Mouse (Mus musculus) neural tube, embryonic 13.5 days (tissue): ENCODE results near the gene Eif2ak3. TPM values are rescaled to one million over a fixed set of nuclear protein-coding genes. Genes with fewer than 3 reads are reported as not detected.

Experiments
- ATAC-seq: fragments of 200-750 bp; cut with Nextera tagmentation; 2 replicates; pipeline ENCODE4 v1.8.0; 2017; ENCODE audit warnings: low read depth, mild to moderate bottlenecking, moderate TSS enrichment, moderate library complexity
- H3K27ac ChIP-seq: fragments of 300-500 bp; sonication (generic); replicated peaks from 2 replicates; pipeline ENCODE4 v1.5.1; 2015; ENCODE audit warnings: moderate library complexity, mild to moderate bottlenecking, inconsistent platforms
- H3K27me3 ChIP-seq: fragments of 300-500 bp; sonication (generic); 2 replicates; pipeline ENCODE4 v1.6.1; 2015; ENCODE audit warnings: mild to moderate bottlenecking, inconsistent platforms
- H3K36me3 ChIP-seq: fragments of 300-500 bp; sonication (generic); 2 replicates; pipeline ENCODE4 v1.6.1; 2015; ENCODE audit warnings: mild to moderate bottlenecking, inconsistent platforms
- H3K4me1 ChIP-seq: fragments of 300-500 bp; sonication (generic); replicated peaks from 2 replicates; pipeline ENCODE4 v1.6.1; 2015; ENCODE audit warnings: inconsistent platforms
- H3K4me2 ChIP-seq: fragments of 300-500 bp; sonication (generic); 2 replicates; pipeline ENCODE4 v1.6.1; 2015; ENCODE audit warnings: inconsistent platforms, mild to moderate bottlenecking, moderate library complexity
- H3K4me3 ChIP-seq: fragments of 300-500 bp; sonication (generic); 2 replicates; pipeline ENCODE4 v1.5.1; 2015; ENCODE audit warnings: mild to moderate bottlenecking, inconsistent platforms
- H3K9ac ChIP-seq: fragments of 300-500 bp; sonication (generic); 2 replicates; pipeline ENCODE4 v1.6.1; 2015; ENCODE audit warnings: moderate library complexity, mild to moderate bottlenecking, inconsistent platforms
- H3K9me3 ChIP-seq: fragments of 300-500 bp; sonication (generic); 2 replicates; pipeline ENCODE4 v1.6.1; 2016; ENCODE audit warnings: inconsistent platforms
- WGBS: fragments of 180-500 bp; shearing (Covaris S2); methylation state at CpG from one replicate; pipeline ENCODE4 v1.1.7; 2015; 5-methylcytosine and 5-hydroxymethylcytosine counted together
- polyA plus RNA-seq: library from polyadenylated mRNA; unstranded; fragments of >200 nt; fragmentation: Nextera tagmentation; extraction: Ambion mirVana; gene quantifications from 2 replicates; pipeline ENCODE4 v1.2.1, GENCODE M21; 2015

Eif2ak3 gene
- polyA plus RNA-seq, 1 experiment from 2014 or later = 14.9 TPM

GRCm38 (mm10) chr6:70872570-70872969 is 28.3 kb downstream of the Eif2ak3 start:
- Histone ChIP-seq H3K27ac (peak overlapping the region; percentile 55), H3K4me1 (peaks cover 23% of the 10 kb centered on the region), H3K4me2 (peak overlapping the region; percentile 27; the same call in 1 of the 2 replicates), H3K27me3 (no peaks in the 10 kb centered on the region), H3K4me3 (no peak overlapping the region), H3K9ac (no peak overlapping the region), H3K9me3 (no peaks in the 10 kb centered on the region), H3K36me3 (no peaks in the 10 kb centered on the region)
- WGBS = 73% methylated on average over 7 of the region's 7 CpGs
- no peak for ATAC-seq

GRCm38 (mm10) chr6:70874035-70874775 is 29.9 kb downstream of the Eif2ak3 start:
- H3K4me2 ChIP-seq = no peak overlapping the region
- H3K36me3 ChIP-seq = peaks cover 8% of the 10 kb centered on the region
- peaks cover 23% of the 10 kb centered on the region for H3K4me1 ChIP-seq
- H3K27me3 ChIP-seq = no peaks in the 10 kb centered on the region
- no peak for ATAC-seq
- WGBS = 71% methylated on average over 5 of the region's 5 CpGs
- no peak overlapping the region for H3K4me3 ChIP-seq
- H3K27ac ChIP-seq = no peak overlapping the region
- H3K9ac ChIP-seq = no peak overlapping the region
- H3K9me3 ChIP-seq = no peaks in the 10 kb centered on the region

GRCm38 (mm10) chr6:70875017-70875416 is 30.7 kb downstream of the Eif2ak3 start:
- Histone ChIP-seq H3K27ac (no peak overlapping the region), H3K36me3 (peaks cover 16% of the 10 kb centered on the region), H3K4me2 (no peak overlapping the region), H3K4me1 (peaks cover 23% of the 10 kb centered on the region), H3K4me3 (no peak overlapping the region), H3K27me3 (no peaks in the 10 kb centered on the region), H3K9ac (no peak overlapping the region), H3K9me3 (no peaks in the 10 kb centered on the region)
- no peak for ATAC-seq
- 100% methylated on average over 1 of the region's 1 CpGs for WGBS

GRCm38 (mm10) chr6:70880714-70881304 is 36.5 kb downstream of the Eif2ak3 start:
- no peak overlapping the region for H3K9ac ChIP-seq
- H3K27ac ChIP-seq = no peak overlapping the region
- no peak overlapping the region for H3K4me2 ChIP-seq

GRCm38 (mm10) chr6:70887993-70888392 is 43.7 kb downstream of the Eif2ak3 start:
- Histone ChIP-seq H3K36me3 (peaks cover 95% of the 10 kb centered on the region), H3K4me1 (no peaks in the 10 kb centered on the region)
- WGBS = 85% methylated on average over 11 of the region's 11 CpGs

More at GRCm38 (mm10) chr6:70880714-70881304, 36.5 kb downstream of the Eif2ak3 start:
- 14% methylated on average over 5 of the region's 5 CpGs for WGBS
- Histone ChIP-seq H3K27me3 (no peaks in the 10 kb centered on the region), H3K9me3 (no peaks in the 10 kb centered on the region), H3K4me1 (no peaks in the 10 kb centered on the region), H3K4me3 (no peak overlapping the region), H3K36me3 (peaks cover 59% of the 10 kb centered on the region)
- peak; percentile 61; the same call in 1 of the 2 replicates for ATAC-seq

GRCm38 (mm10) chr6:70898166-70898565 is 53.9 kb downstream of the Eif2ak3 start:
- Histone ChIP-seq H3K9me3 (no peaks in the 10 kb centered on the region), H3K9ac (no peak overlapping the region), H3K4me1 (peaks cover 12% of the 10 kb centered on the region), H3K27ac (no peak overlapping the region), H3K4me3 (no peak overlapping the region), H3K27me3 (no peaks in the 10 kb centered on the region), H3K36me3 (peaks cover 71% of the 10 kb centered on the region), H3K4me2 (no peak overlapping the region)
- 79% methylated on average over 6 of the region's 6 CpGs for WGBS
- ATAC-seq = no peak

More at GRCm38 (mm10) chr6:70887993-70888392, 43.7 kb downstream of the Eif2ak3 start:
- H3K4me2 ChIP-seq = no peak overlapping the region
- no peak for ATAC-seq
- no peak overlapping the region for H3K4me3 ChIP-seq
- no peak overlapping the region for H3K27ac ChIP-seq
- no peaks in the 10 kb centered on the region for H3K27me3 ChIP-seq
- H3K9ac ChIP-seq = no peak overlapping the region
- H3K9me3 ChIP-seq = no peaks in the 10 kb centered on the region

GRCm38 (mm10) chr6:70899594-70900003 is 55.3 kb downstream of the Eif2ak3 start:
- 14% methylated on average over 8 of the region's 8 CpGs for WGBS
- H3K27ac ChIP-seq = peak overlapping the region; percentile 46

GRCm38 (mm10) chr6:70903689-70904088 is 59.4 kb downstream of the Eif2ak3 start:
- H3K27me3 ChIP-seq = no peaks in the 10 kb centered on the region
- no peak overlapping the region for H3K4me3 ChIP-seq
- H3K9ac ChIP-seq = no peak overlapping the region
- H3K27ac ChIP-seq = no peak overlapping the region
- H3K4me1 ChIP-seq = peaks cover 12% of the 10 kb centered on the region
- H3K9me3 ChIP-seq = no peaks in the 10 kb centered on the region
- H3K4me2 ChIP-seq = no peak overlapping the region
- WGBS = 75% methylated on average over 5 of the region's 5 CpGs
- no peak for ATAC-seq
- H3K36me3 ChIP-seq = peaks cover 52% of the 10 kb centered on the region

More at GRCm38 (mm10) chr6:70899594-70900003, 55.3 kb downstream of the Eif2ak3 start:
- H3K4me1 ChIP-seq = peaks cover 12% of the 10 kb centered on the region
- no peak overlapping the region for H3K4me3 ChIP-seq
- peaks cover 68% of the 10 kb centered on the region for H3K36me3 ChIP-seq
- H3K9ac ChIP-seq = no peak overlapping the region
- no peaks in the 10 kb centered on the region for H3K27me3 ChIP-seq
- ATAC-seq = peak; percentile 40; the same call in 1 of the 2 replicates
- H3K9me3 ChIP-seq = no peaks in the 10 kb centered on the region
- no peak overlapping the region for H3K4me2 ChIP-seq

GRCm38 (mm10) chr6:70909572-70909971 is 65.3 kb downstream of the Eif2ak3 start:
- no peak overlapping the region for H3K9ac ChIP-seq
- H3K27ac ChIP-seq = no peak overlapping the region
- WGBS = 95% methylated on average over 7 of the region's 7 CpGs
- peaks cover 6% of the 10 kb centered on the region; the same call in 1 of the 2 replicates for H3K27me3 ChIP-seq
- H3K4me3 ChIP-seq = no peak overlapping the region
- H3K4me1 ChIP-seq = peaks cover 9% of the 10 kb centered on the region; the same call in 1 of the 2 replicates
- H3K36me3 ChIP-seq = peaks cover 20% of the 10 kb centered on the region
- no peaks in the 10 kb centered on the region for H3K9me3 ChIP-seq
- H3K4me2 ChIP-seq = no peak overlapping the region
- no peak for ATAC-seq

- no peak overlapping the region for H3K27ac ChIP-seq
- WGBS = 80% methylated on average over 4 of the region's 4 CpGs
- H3K4me1 ChIP-seq = peaks cover 9% of the 10 kb centered on the region; the same call in 1 of the 2 replicates
- peaks cover 6% of the 10 kb centered on the region; the same call in 1 of the 2 replicates for H3K27me3 ChIP-seq
- no peak overlapping the region for H3K9ac ChIP-seq
- no peak overlapping the region for H3K4me2 ChIP-seq
- H3K9me3 ChIP-seq = no peaks in the 10 kb centered on the region
- peaks cover 16% of the 10 kb centered on the region for H3K36me3 ChIP-seq
- H3K4me3 ChIP-seq = no peak overlapping the region
- ATAC-seq = no peak
These were observed 66.0 kb downstream of the Eif2ak3 start for GRCm38 (mm10) chr6:70910285-70910684.

GRCm38 (mm10) chr6:70911668-70912395 is 67.5 kb downstream of the Eif2ak3 start:
- WGBS = 18% methylated on average over 20 of the region's 20 CpGs
- peak; percentile 70 for ATAC-seq
- peaks cover 6% of the 10 kb centered on the region; the same call in 1 of the 2 replicates for H3K27me3 ChIP-seq

GRCm38 (mm10) chr6:70912396-70912765 is 68.1 kb downstream of the Eif2ak3 start:
- peaks cover 9% of the 10 kb centered on the region; the same call in 1 of the 2 replicates for H3K4me1 ChIP-seq
- no peak overlapping the region for H3K4me3 ChIP-seq
- no peaks in the 10 kb centered on the region for H3K9me3 ChIP-seq
- peak; percentile 30; the same call in 1 of the 2 replicates for ATAC-seq
- H3K9ac ChIP-seq = no peak overlapping the region
- peaks cover 6% of the 10 kb centered on the region; the same call in 1 of the 2 replicates for H3K27me3 ChIP-seq
- no peaks in the 10 kb centered on the region for H3K36me3 ChIP-seq
- H3K27ac ChIP-seq = no peak overlapping the region
- H3K4me2 ChIP-seq = peak overlapping the region; percentile 40
- WGBS = 72% methylated on average over 7 of the region's 7 CpGs

More at GRCm38 (mm10) chr6:70911668-70912395, 67.5 kb downstream of the Eif2ak3 start:
- Histone ChIP-seq H3K4me1 (peaks cover 9% of the 10 kb centered on the region; the same call in 1 of the 2 replicates), H3K9ac (no peak overlapping the region), H3K9me3 (no peaks in the 10 kb centered on the region), H3K36me3 (0 out of 2 replicates have a peak, but pooled peaks cover under 1% of the 10 kb centered on the region), H3K27ac (no peak overlapping the region), H3K4me3 (no peak overlapping the region), H3K4me2 (peak overlapping the region; percentile 40)
